Mouse (Mus musculus) hindbrain, embryonic 14.5 days (tissue): ENCODE measurements at regions not wholly inside any gene's neighbourhood (a gene's known extent, or its start where the extent isn't known, plus 50 kb on each side); places are given as distances from the start of the nearest gene placed in this dataset.

Experiments
- ATAC-seq: fragments of 200-750 bp; cut with Nextera tagmentation; 2 replicates; pipeline ENCODE4 v1.8.0; 2017; ENCODE audit warnings: moderate number of reproducible peaks, mild to moderate bottlenecking, moderate TSS enrichment, moderate library complexity; ENCODE audit not compliant: low FRiP score
- DNase-seq: peaks from one replicate; pipeline ENCODE4 v3.0.0-alpha.2; 2015; ENCODE audit warnings: low spot score
- H3K27ac ChIP-seq: fragments of 300-500 bp; sonication (generic); 2 replicates; pipeline ENCODE4 v1.5.1; 2014; ENCODE audit warnings: mild to moderate bottlenecking, moderate library complexity
- H3K27me3 ChIP-seq: fragments of 300-500 bp; sonication (generic); 2 replicates; pipeline ENCODE4 v1.6.1; 2014; ENCODE audit warnings: mild to moderate bottlenecking, low read length, mixed read lengths; ENCODE audit not compliant: control insufficient read depth, insufficient read depth
- H3K36me3 ChIP-seq: fragments of 300-500 bp; sonication (generic); replicated peaks from 2 replicates; pipeline ENCODE4 v1.6.1; 2014; ENCODE audit not compliant: control insufficient read depth, insufficient read depth
- H3K4me1 ChIP-seq: fragments of 300-500 bp; sonication (generic); replicated peaks from 2 replicates; pipeline ENCODE4 v1.6.1; 2014; ENCODE audit warnings: antibody characterized with exemption, low read length, mixed read lengths; ENCODE audit not compliant: control insufficient read depth, insufficient read depth
- H3K4me2 ChIP-seq: fragments of 300-500 bp; sonication (generic); replicated peaks from 2 replicates; pipeline ENCODE4 v1.6.1; 2014; ENCODE audit warnings: mild to moderate bottlenecking, moderate library complexity
- H3K4me3 ChIP-seq: fragments of 300-500 bp; sonication (generic); replicated peaks from 2 replicates; pipeline ENCODE4 v1.5.1; 2014; ENCODE audit warnings: mild to moderate bottlenecking, low read length
- H3K9ac ChIP-seq: fragments of 300-500 bp; sonication (generic); 2 replicates; pipeline ENCODE4 v1.6.1; 2014
- H3K9me3 ChIP-seq: fragments of 300-500 bp; sonication (generic); 2 replicates; pipeline ENCODE4 v1.6.1; 2016; ENCODE audit warnings: low read length; ENCODE audit not compliant: control insufficient read depth
- WGBS: fragments of 180-500 bp; shearing (Covaris S2); extraction: QIAGEN DNeasy Blood & Tissue Kit; methylation state at CpG from one replicate; pipeline ENCODE4 v1.1.7; 2014; 5-methylcytosine and 5-hydroxymethylcytosine counted together

DNA sequence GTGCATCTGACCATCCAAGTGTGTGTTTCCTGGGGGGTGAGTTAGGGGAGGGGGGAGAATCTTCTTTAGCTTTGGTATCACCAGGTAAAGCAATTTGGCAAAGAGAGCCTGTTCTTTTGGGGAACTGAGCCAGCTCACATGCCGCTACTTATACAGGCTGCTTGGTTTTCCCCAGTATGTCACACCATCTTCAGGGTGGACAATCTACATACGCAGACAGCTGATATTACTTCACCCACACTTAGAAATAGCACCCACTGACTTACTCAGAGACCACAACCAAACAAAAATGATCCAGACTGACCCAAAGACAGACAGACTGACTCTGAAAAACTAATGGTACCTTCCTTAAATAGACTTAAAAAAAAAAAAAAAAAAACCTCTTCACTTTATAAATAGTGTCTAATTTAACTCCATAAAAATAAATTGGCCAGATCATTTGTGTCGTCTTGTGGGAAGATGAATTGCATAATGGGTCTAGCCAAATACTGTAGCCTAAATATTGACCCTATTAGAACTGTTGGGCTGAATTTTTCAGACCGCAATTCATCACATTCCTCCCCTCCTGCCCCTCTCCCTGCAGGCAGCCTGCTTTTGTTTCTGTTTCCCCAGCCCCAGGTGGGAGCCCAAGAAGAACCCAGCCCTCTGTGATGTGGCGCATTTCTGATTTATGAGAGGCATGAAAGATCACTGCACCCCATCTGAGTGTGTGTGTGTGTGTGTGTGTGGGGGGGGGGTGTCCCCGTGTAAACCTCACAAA, 79.0 kb downstream of the Gm10260 start:
- Histone ChIP-seq H3K4me3 (no peak overlapping the region), H3K4me1 (0 out of 2 replicates have a peak, but pooled peaks cover 5% of the 10 kb centered on the region), H3K9ac (no peak overlapping the region), H3K4me2 (no peak overlapping the region), H3K27me3 (no peaks in the 10 kb centered on the region), H3K27ac (no peak overlapping the region), H3K36me3 (no peaks in the 10 kb centered on the region), H3K9me3 (no peaks in the 10 kb centered on the region)
- no peak for DNase-seq
- 40% methylated on average over 6 of the region's 6 CpGs for WGBS
- no peak for ATAC-seq

DNA sequence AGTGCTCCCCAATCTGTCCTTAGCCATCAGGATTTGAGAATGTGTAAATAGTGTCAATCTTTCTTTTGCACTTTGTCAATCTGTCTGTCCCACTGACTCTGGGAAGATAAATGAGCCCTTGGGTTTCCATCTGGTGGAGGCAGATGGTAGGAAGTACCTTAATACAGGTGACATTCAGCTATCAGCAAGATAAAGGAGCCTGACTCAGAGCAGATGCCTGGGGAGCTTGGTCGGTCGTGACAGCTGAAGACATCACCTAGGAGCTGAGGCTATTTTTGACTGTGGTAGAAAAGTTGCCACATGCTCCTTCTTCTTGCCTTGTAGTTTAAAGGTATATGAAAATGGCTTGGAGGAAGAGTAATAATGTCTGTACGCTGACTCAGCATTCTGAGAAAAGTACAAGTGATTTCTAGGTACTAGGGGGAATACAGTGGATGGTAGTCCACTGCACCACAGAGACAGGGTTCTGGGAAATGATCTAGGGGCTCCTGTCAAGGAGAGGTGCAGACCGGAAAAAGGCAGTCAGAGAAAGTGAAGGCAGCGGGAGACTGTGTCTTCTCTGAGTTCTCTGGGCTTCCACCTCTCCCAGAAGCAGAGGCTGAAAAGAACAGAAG, 80.0 kb downstream of the Gm10260 start:
- Histone ChIP-seq H3K4me3 (no peak overlapping the region), H3K27ac (no peak overlapping the region), H3K27me3 (no peaks in the 10 kb centered on the region), H3K36me3 (no peaks in the 10 kb centered on the region), H3K9me3 (no peaks in the 10 kb centered on the region), H3K4me2 (no peak overlapping the region), H3K9ac (no peak overlapping the region), H3K4me1 (0 out of 2 replicates have a peak, but pooled peaks cover 5% of the 10 kb centered on the region)
- ATAC-seq = no peak
- DNase-seq = no peak
- WGBS = 68% methylated on average over 5 of the region's 5 CpGs

DNA sequence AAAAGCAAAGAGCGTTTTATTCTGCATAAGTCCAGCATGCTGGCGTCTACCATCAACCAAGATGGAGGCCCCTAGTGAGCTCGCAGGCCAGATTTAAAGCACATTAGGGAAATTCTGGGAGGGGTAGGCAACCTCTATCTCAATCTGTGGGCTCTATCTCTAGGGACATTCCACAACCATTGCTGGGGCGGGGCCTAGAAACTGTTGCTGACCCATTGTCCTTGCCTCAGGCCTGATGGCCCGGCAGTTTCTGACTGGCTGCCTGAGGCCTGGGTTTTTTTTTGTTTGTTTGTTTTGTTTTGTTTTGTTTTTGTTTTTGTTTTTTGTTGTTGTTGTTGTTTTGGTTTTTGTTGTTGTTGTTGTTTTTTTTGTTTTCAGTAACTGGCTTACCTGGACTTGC, 81.4 kb downstream of the Gm10260 start:
- Histone ChIP-seq H3K4me2 (no peak overlapping the region), H3K27ac (no peak overlapping the region), H3K36me3 (no peaks in the 10 kb centered on the region), H3K4me1 (0 out of 2 replicates have a peak, but pooled peaks cover 5% of the 10 kb centered on the region), H3K9me3 (no peaks in the 10 kb centered on the region), H3K27me3 (no peaks in the 10 kb centered on the region), H3K9ac (no peak overlapping the region), H3K4me3 (no peak overlapping the region)
- WGBS = 81% methylated on average over 5 of the region's 5 CpGs
- DNase-seq (no peak), ATAC-seq (no peak)

- Histone ChIP-seq H3K36me3 (no peaks in the 10 kb centered on the region), H3K4me3 (no peak overlapping the region), H3K9ac (no peak overlapping the region), H3K9me3 (no peaks in the 10 kb centered on the region), H3K4me1 (peaks cover 9% of the 10 kb centered on the region; the same call in 1 of the 2 replicates), H3K27ac (no peak overlapping the region), H3K4me2 (no peak overlapping the region), H3K27me3 (no peaks in the 10 kb centered on the region)
- no peak for DNase-seq
- ATAC-seq = no peak
- 77% methylated on average over 8 of the region's 8 CpGs for WGBS
These were observed 83.8 kb downstream of the Gm10260 start for GRCm38 (mm10) chr13:97676536-97677048.

- no peak overlapping the region for H3K9ac ChIP-seq
- WGBS = 94% methylated on average over 5 of the region's 5 CpGs
- H3K4me2 ChIP-seq = no peak overlapping the region
These were observed 87.3 kb downstream of the Gm10260 start for GRCm38 (mm10) chr13:97673107-97673506.

DNA sequence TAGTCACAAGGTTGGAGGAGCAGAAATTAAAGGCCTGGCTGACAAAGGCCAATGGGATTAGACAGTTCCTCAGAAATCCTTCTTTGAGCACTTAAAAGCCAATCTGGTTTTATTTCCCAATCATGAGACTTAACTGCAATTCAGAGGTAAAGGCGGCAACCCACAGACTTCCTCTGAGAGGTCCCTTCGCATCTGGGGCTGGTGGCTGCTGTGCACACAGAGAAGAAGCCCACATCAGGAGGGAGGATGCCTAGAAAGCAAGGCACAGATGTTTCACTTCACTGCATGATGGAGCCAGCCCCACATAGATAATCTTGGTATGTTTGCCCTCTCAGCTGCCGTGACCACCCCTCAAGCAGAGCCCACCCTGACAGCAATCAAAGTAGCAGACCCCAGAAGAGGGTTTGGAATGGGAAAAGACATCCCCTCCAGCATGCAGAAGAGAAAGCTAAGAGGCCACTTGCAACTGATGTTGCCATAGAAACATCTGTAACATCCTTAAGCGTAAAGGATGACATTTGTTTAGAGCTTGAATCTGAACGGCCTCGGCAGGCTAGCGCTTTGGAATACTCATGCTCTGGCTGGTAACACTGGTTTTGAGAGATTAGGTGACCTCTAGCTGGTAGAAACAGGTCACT, 88.3 kb downstream of the Gm10260 start:
- Histone ChIP-seq H3K27ac (no peak overlapping the region), H3K27me3 (no peaks in the 10 kb centered on the region), H3K36me3 (no peaks in the 10 kb centered on the region), H3K9ac (no peak overlapping the region), H3K4me3 (no peak overlapping the region), H3K4me1 (peaks cover 16% of the 10 kb centered on the region; the same call in 1 of the 2 replicates), H3K4me2 (no peak overlapping the region), H3K9me3 (no peaks in the 10 kb centered on the region)
- 49% methylated on average over 7 of the region's 7 CpGs for WGBS
- peak; percentile 54 for DNase-seq
- ATAC-seq = no peak

More at GRCm38 (mm10) chr13:97673107-97673506, 87.3 kb downstream of the Gm10260 start:
- no peaks in the 10 kb centered on the region for H3K36me3 ChIP-seq
- H3K9me3 ChIP-seq = no peaks in the 10 kb centered on the region
- ATAC-seq (no peak), DNase-seq (no peak)
- H3K27me3 ChIP-seq = no peaks in the 10 kb centered on the region
- H3K27ac ChIP-seq = no peak overlapping the region
- H3K4me1 ChIP-seq = peaks cover 16% of the 10 kb centered on the region; the same call in 1 of the 2 replicates
- no peak overlapping the region for H3K4me3 ChIP-seq

- no peak for ATAC-seq
- Histone ChIP-seq H3K9me3 (no peaks in the 10 kb centered on the region), H3K27me3 (no peaks in the 10 kb centered on the region), H3K27ac (no peak overlapping the region), H3K36me3 (no peaks in the 10 kb centered on the region), H3K4me1 (peaks cover 16% of the 10 kb centered on the region; the same call in 1 of the 2 replicates), H3K9ac (no peak overlapping the region), H3K4me3 (no peak overlapping the region), H3K4me2 (no peak overlapping the region)
- no peak for DNase-seq
- WGBS = 86% methylated on average over 8 of the region's 8 CpGs
These were observed 91.1 kb downstream of the Gm10260 start for GRCm38 (mm10) chr13:97669366-97669765.

- no peak for ATAC-seq
- Histone ChIP-seq H3K9ac (no peak overlapping the region), H3K27ac (peak overlapping the region; percentile 58; the same call in 1 of the 2 replicates), H3K4me2 (no peak overlapping the region), H3K4me3 (no peak overlapping the region), H3K36me3 (no peaks in the 10 kb centered on the region), H3K4me1 (peaks cover 16% of the 10 kb centered on the region; the same call in 1 of the 2 replicates), H3K27me3 (no peaks in the 10 kb centered on the region), H3K9me3 (no peaks in the 10 kb centered on the region)
- no peak for DNase-seq
- WGBS = 44% methylated on average over 5 of the region's 5 CpGs
These were observed 91.5 kb downstream of the Gm10260 start for GRCm38 (mm10) chr13:97668910-97669309.

GRCm38 (mm10) chr13:97667313-97667712, 93.1 kb downstream of the Gm10260 start:
- no peaks in the 10 kb centered on the region for H3K36me3 ChIP-seq
- H3K9ac ChIP-seq = no peak overlapping the region
- H3K4me2 ChIP-seq = no peak overlapping the region
- no peaks in the 10 kb centered on the region for H3K9me3 ChIP-seq
- no peak overlapping the region for H3K4me3 ChIP-seq
- H3K4me1 ChIP-seq = peaks cover 21% of the 10 kb centered on the region
- H3K27me3 ChIP-seq = no peaks in the 10 kb centered on the region
- 85% methylated on average over 7 of the region's 7 CpGs for WGBS
- ATAC-seq = no peak
- DNase-seq = no peak
- H3K27ac ChIP-seq = no peak overlapping the region
